Mouse (Mus musculus): Measurements from ENCODE around the gene Ifitm10. TPM values are rescaled to one million over a fixed set of nuclear protein-coding genes. Genes with fewer than 3 reads are reported as not detected.

Ifitm10 gene
- polyA plus RNA-seq, 2 experiments: 2.0 to 2.4 TPM

GRCm38 (mm10) chr7:142373039-142373438 lies 514 bp downstream of the Ifitm10 start:
- peaks cover 31% of the 10 kb centered on the region for H3K27me3 ChIP-seq (ENCODE audit: control insufficient read depth, insufficient read depth, low read length)
- no peak for TF ChIP-seq POLR2A (IDR thresholded peaks at IDR 0.05; ENCODE audit: borderline replicate concordance, extremely low read depth, insufficient read depth, insufficient read length)

GRCm38 (mm10) chr7:142371768-142372661 lies 1.5 kb downstream of the Ifitm10 start:
- no peak for TF ChIP-seq POLR2A (IDR thresholded peaks at IDR 0.05; ENCODE audit: borderline replicate concordance, extremely low read depth, insufficient read depth, insufficient read length)
- 4% methylated on average over 30 of the region's 64 CpGs for WGBS
- DNase-seq (ENCODE audit: low spot score) (no peak), ATAC-seq (ENCODE audit: low FRiP score, low read depth) (no peak)
- H3K4me1 ChIP-seq (ENCODE audit: control insufficient read depth, insufficient read depth, low read length): 0 out of 2 replicates have a peak, but pooled peaks cover 8% of the 10 kb centered on the region
- peak overlapping the region; percentile 39 for H3K4me3 ChIP-seq (replicated peaks; ENCODE audit: low read length)
- H3K9ac ChIP-seq (ENCODE audit: low read depth, low read length, severe bottlenecking): peak overlapping the region; percentile 56
- peaks cover 31% of the 10 kb centered on the region for H3K27me3 ChIP-seq (ENCODE audit: control insufficient read depth, insufficient read depth, low read length)
- peak overlapping the region; percentile 72 for H3K4me2 ChIP-seq (replicated peaks; ENCODE audit: low read depth, low read length, severe bottlenecking)
- H3K27ac ChIP-seq (replicated peaks; ENCODE audit: low read depth, low read length): no peak overlapping the region
- peaks cover 13% of the 10 kb centered on the region for H3K36me3 ChIP-seq (ENCODE audit: control insufficient read depth, insufficient read depth, low read length)
- no peaks in the 10 kb centered on the region for H3K9me3 ChIP-seq (ENCODE audit: control insufficient read depth, low read length)

More at GRCm38 (mm10) chr7:142373039-142373438, 514 bp downstream of the Ifitm10 start:
- Histone ChIP-seq H3K4me2 (replicated peaks; ENCODE audit: low read depth, low read length, severe bottlenecking) (no peak overlapping the region), H3K9me3 (ENCODE audit: control insufficient read depth, low read length) (no peaks in the 10 kb centered on the region), H3K4me3 (replicated peaks; ENCODE audit: low read length) (no peak overlapping the region), H3K4me1 (ENCODE audit: control insufficient read depth, insufficient read depth, low read length) (0 out of 2 replicates have a peak, but pooled peaks cover 8% of the 10 kb centered on the region), H3K36me3 (ENCODE audit: control insufficient read depth, insufficient read depth, low read length) (peaks cover 24% of the 10 kb centered on the region), H3K9ac (ENCODE audit: low read depth, low read length, severe bottlenecking) (no peak overlapping the region), H3K27ac (replicated peaks; ENCODE audit: low read depth, low read length) (no peak overlapping the region)
- ATAC-seq (ENCODE audit: low FRiP score, low read depth) (no peak), DNase-seq (ENCODE audit: low spot score) (no peak)
- WGBS: 71% methylated on average over 5 of the region's 5 CpGs

- ATAC-seq (ENCODE audit: low FRiP score, low read depth): no peak
- Histone ChIP-seq H3K4me2 (replicated peaks; ENCODE audit: low read depth, low read length, severe bottlenecking) (peak overlapping the region; percentile 72), H3K9ac (ENCODE audit: low read depth, low read length, severe bottlenecking) (0 out of 2 replicates have a peak overlapping the region, but pooled peaks have one; percentile 56), H3K9me3 (ENCODE audit: control insufficient read depth, low read length) (no peaks in the 10 kb centered on the region), H3K4me1 (ENCODE audit: control insufficient read depth, insufficient read depth, low read length) (0 out of 2 replicates have a peak, but pooled peaks cover 8% of the 10 kb centered on the region), H3K27ac (replicated peaks; ENCODE audit: low read depth, low read length) (no peak overlapping the region), H3K4me3 (replicated peaks; ENCODE audit: low read length) (peak overlapping the region; percentile 39), H3K27me3 (ENCODE audit: control insufficient read depth, insufficient read depth, low read length) (peaks cover 31% of the 10 kb centered on the region), H3K36me3 (ENCODE audit: control insufficient read depth, insufficient read depth, low read length) (peaks cover 7% of the 10 kb centered on the region)
- DNase-seq (ENCODE audit: low spot score): no peak
- 23% methylated on average over 11 of the region's 11 CpGs for WGBS
- no peak for TF ChIP-seq POLR2A (IDR thresholded peaks at IDR 0.05; ENCODE audit: borderline replicate concordance, extremely low read depth, insufficient read depth, insufficient read length)
Measured at GRCm38 (mm10) chr7:142371398-142371767, 2.2 kb downstream of the Ifitm10 start.

GRCm38 (mm10) chr7:142370937-142371336 lies 2.6 kb downstream of the Ifitm10 start:
- Histone ChIP-seq H3K36me3 (ENCODE audit: control insufficient read depth, insufficient read depth, low read length) (peaks cover 3% of the 10 kb centered on the region), H3K27me3 (ENCODE audit: control insufficient read depth, insufficient read depth, low read length) (peaks cover 31% of the 10 kb centered on the region), H3K4me2 (replicated peaks; ENCODE audit: low read depth, low read length, severe bottlenecking) (no peak overlapping the region), H3K27ac (replicated peaks; ENCODE audit: low read depth, low read length) (no peak overlapping the region), H3K4me1 (ENCODE audit: control insufficient read depth, insufficient read depth, low read length) (0 out of 2 replicates have a peak, but pooled peaks cover 8% of the 10 kb centered on the region), H3K4me3 (replicated peaks; ENCODE audit: low read length) (no peak overlapping the region), H3K9ac (ENCODE audit: low read depth, low read length, severe bottlenecking) (no peak overlapping the region), H3K9me3 (ENCODE audit: control insufficient read depth, low read length) (no peaks in the 10 kb centered on the region)
- DNase-seq (ENCODE audit: low spot score) (no peak), ATAC-seq (ENCODE audit: low FRiP score, low read depth) (no peak)
- TF ChIP-seq POLR2A (IDR thresholded peaks at IDR 0.05; ENCODE audit: borderline replicate concordance, extremely low read depth, insufficient read depth, insufficient read length): no peak
- WGBS: 82% methylated on average over 18 of the region's 18 CpGs

GRCm38 (mm10) chr7:142369820-142370219 lies 3.7 kb downstream of the Ifitm10 start:
- no peak overlapping the region for H3K4me2 ChIP-seq (replicated peaks; ENCODE audit: low read depth, low read length, severe bottlenecking)
- no peak for DNase-seq (ENCODE audit: low spot score)
- H3K4me3 ChIP-seq (replicated peaks; ENCODE audit: low read length): no peak overlapping the region
- no peaks in the 10 kb centered on the region for H3K9me3 ChIP-seq (ENCODE audit: control insufficient read depth, low read length)
- no peak overlapping the region for H3K27ac ChIP-seq (replicated peaks; ENCODE audit: low read depth, low read length)
- WGBS: 65% methylated on average over 6 of the region's 6 CpGs
- peaks cover 31% of the 10 kb centered on the region for H3K27me3 ChIP-seq (ENCODE audit: control insufficient read depth, insufficient read depth, low read length)
- H3K36me3 ChIP-seq (ENCODE audit: control insufficient read depth, insufficient read depth, low read length): no peaks in the 10 kb centered on the region
- H3K9ac ChIP-seq (ENCODE audit: low read depth, low read length, severe bottlenecking): no peak overlapping the region
- no peak for ATAC-seq (ENCODE audit: low FRiP score, low read depth)
- 0 out of 2 replicates have a peak, but pooled peaks cover 8% of the 10 kb centered on the region for H3K4me1 ChIP-seq (ENCODE audit: control insufficient read depth, insufficient read depth, low read length)
- TF ChIP-seq POLR2A (IDR thresholded peaks at IDR 0.05; ENCODE audit: borderline replicate concordance, extremely low read depth, insufficient read depth, insufficient read length): no peak
